Mouse (Mus musculus) heart, adult 2 months (tissue): ENCODE data around the gene Gprin2. TPM values are rescaled to one million over a fixed set of nuclear protein-coding genes. Genes with fewer than 3 reads are reported as not detected.

ENCODE experiments used
- DNase-seq, 2 experiments: peaks; one replicate each; pipeline ENCODE4 v3.0.0; 2021
- H3K27ac ChIP-seq: fragments of 200-600 bp; 2 replicates; pipeline ENCODE4 v1.8.1; 2022
- H3K27me3 ChIP-seq: fragments of 200-500 bp; 2 replicates; pipeline ENCODE4 v1.6.1; 2012; ENCODE audit warnings: mild to moderate bottlenecking, low read length, inconsistent platforms, mixed read lengths; ENCODE audit not compliant: control insufficient read depth, insufficient read depth
- H3K36me3 ChIP-seq: fragments of 200-500 bp; 2 replicates; pipeline ENCODE4 v1.6.1; 2012; ENCODE audit warnings: low read length, inconsistent platforms; ENCODE audit not compliant: control insufficient read depth, insufficient read depth
- H3K4me1 ChIP-seq: fragments of 200-500 bp; 2 replicates; pipeline ENCODE4 v1.6.1; 2011; ENCODE audit warnings: low read length; ENCODE audit not compliant: control insufficient read depth, insufficient read depth
- H3K4me3 ChIP-seq: fragments of 200-600 bp; 2 replicates; pipeline ENCODE4 v1.8.1; 2022
- H3K79me2 ChIP-seq: fragments of 200-500 bp; replicated peaks from 2 replicates; pipeline ENCODE4 v1.6.1; 2012; ENCODE audit warnings: mild to moderate bottlenecking, inconsistent platforms, low read length, moderate library complexity, mixed read lengths; ENCODE audit not compliant: control insufficient read depth, insufficient read depth
- H3K9ac ChIP-seq: fragments of 200-500 bp; 2 replicates; pipeline ENCODE4 v1.6.1; 2012; ENCODE audit warnings: low read depth, mild to moderate bottlenecking, control low read depth, inconsistent platforms, low read length, mixed read lengths
- CTCF ChIP-seq: fragments of 200-600 bp; IDR thresholded peaks from 2 replicates; pipeline ENCODE4 v1.8.1; 2022; ENCODE audit warnings: antibody characterized with exemption, mild to moderate bottlenecking, moderate library complexity
- EP300 ChIP-seq: fragments of 200-500 bp; IDR thresholded peaks from 2 replicates; pipeline ENCODE4 v1.6.1; 2011; ENCODE audit warnings: low read depth, low read length, control low read depth; ENCODE audit not compliant: insufficient read depth
- POLR2A ChIP-seq: fragments of 200-500 bp; IDR thresholded peaks from 2 replicates; pipeline ENCODE4 v1.6.1; 2011; ENCODE audit warnings: mild to moderate bottlenecking, low read depth, low read length, control low read depth; ENCODE audit not compliant: insufficient read depth
- WGBS: fragments of 180-500 bp; shearing (Covaris S2); methylation state at CpG from one replicate; pipeline ENCODE4 v1.1.7; 2018; 5-methylcytosine and 5-hydroxymethylcytosine counted together
- intact Hi-C: fragments of 180-260 bp; cut with DNase I; formaldehyde crosslinking; loops from one replicate; pipeline ENCODE4 v1.15.1; 2025
- polyA plus RNA-seq: library from polyadenylated mRNA; depleted of rRNA; stranded (reverse); fragments of >200 nt; gene quantifications from 2 replicates; pipeline ENCODE4 v1.2.3, GENCODE M21; 2012
- total RNA-seq, 2 experiments: library from RNA; stranded (reverse); gene quantifications; 2 replicates each; pipeline ENCODE4 v1.2.3; 2021

The Gprin2 gene
- total and polyA plus RNA-seq, 3 experiments = 0.10 to 0.26 (median 0.23) TPM

GRCm38 (mm10) chr14:34223362-34223898 is 22.0 kb upstream of the Gprin2 start:
- H3K9ac ChIP-seq = no peak overlapping the region
- H3K4me1 ChIP-seq = peaks cover 1% of the 10 kb centered on the region; the same call in 1 of the 2 replicates
- H3K27me3 ChIP-seq = no peaks in the 10 kb centered on the region
- H3K79me2 ChIP-seq = no peaks in the 10 kb centered on the region
- intact Hi-C loops = no loop called here
- no peak overlapping the region for H3K27ac ChIP-seq
- TF ChIP-seq EP300 = no peak
- no peak for TF ChIP-seq POLR2A
- no peak for TF ChIP-seq CTCF
- no peak overlapping the region for H3K4me3 ChIP-seq
- WGBS = 75% methylated on average over 5 of the region's 5 CpGs
- no peak for DNase-seq
- no peaks in the 10 kb centered on the region for H3K36me3 ChIP-seq

DNA sequence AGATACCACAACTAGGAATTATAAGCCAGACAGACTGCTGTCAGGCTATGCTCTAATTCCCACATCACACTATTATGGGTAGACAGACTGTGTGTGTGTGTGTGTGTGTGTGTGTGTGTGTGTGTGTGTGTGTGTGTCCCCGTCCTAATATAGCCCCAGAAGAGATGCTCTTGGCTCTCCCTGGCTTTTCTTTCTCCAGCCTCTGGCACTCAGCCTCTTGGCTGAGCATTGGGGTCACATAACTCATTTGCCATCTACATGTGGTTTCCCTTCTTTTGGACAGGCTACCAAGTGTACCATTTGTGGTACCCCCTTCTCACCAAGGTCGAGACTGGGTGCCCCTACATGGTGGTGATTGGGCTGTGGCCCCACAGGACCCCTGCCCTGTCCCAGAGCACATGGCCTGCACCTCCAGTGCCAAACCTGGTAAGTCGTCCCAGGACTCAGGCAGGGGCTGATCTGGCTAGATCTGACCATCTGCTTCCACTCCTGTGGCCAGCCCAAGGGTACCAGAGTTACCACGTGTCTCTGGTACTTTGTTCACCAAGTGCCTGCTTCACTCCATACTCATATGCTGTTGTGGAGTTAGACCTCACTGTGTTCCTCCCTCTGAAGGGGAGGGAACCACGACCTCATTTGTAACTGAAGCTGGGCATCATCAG is 20.1 kb upstream of the Gprin2 start:
- 51% methylated on average over 5 of the region's 5 CpGs for WGBS
- TF ChIP-seq CTCF (no peak), EP300 (no peak), POLR2A (no peak)

GRCm38 (mm10) chr14:34220426-34220825 is 19.0 kb upstream of the Gprin2 start:
- intact Hi-C loops = no loop called here
- 59% methylated on average over 5 of the region's 5 CpGs for WGBS

More for the DNA sequence above, 20.1 kb upstream of the Gprin2 start:
- Histone ChIP-seq H3K27me3 (no peaks in the 10 kb centered on the region), H3K27ac (no peak overlapping the region), H3K36me3 (no peaks in the 10 kb centered on the region), H3K79me2 (no peaks in the 10 kb centered on the region), H3K4me3 (no peak overlapping the region), H3K4me1 (peaks cover 1% of the 10 kb centered on the region; the same call in 1 of the 2 replicates), H3K9ac (no peak overlapping the region)
- peak in 1 of 2 experiments; percentile 23 for DNase-seq
- intact Hi-C loops = no loop called here

DNA sequence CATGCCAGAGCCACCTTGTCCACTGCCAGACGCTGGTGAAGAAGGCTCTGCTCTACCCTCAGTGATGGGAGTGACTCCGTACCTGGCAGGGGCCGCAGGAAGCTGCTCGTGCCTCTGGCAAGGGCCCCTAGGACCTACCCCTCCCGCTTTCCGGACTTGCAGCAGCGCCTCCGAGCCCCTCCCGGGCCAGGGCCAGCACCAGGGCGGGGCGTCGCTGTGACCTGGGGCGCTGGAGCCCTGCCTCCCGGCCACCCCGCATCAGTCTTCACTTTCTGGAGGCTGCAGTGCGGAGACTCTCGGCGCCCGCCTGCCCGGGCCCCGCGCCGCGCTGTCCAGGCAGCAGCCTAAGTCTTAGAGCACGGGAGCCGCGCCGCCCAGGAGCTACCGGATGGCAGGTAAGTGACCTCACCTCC is 18.3 kb upstream of the Gprin2 start:
- WGBS = 7% methylated on average over 29 of the region's 29 CpGs
- Histone ChIP-seq H3K79me2 (no peaks in the 10 kb centered on the region), H3K36me3 (no peaks in the 10 kb centered on the region), H3K9ac (no peak overlapping the region), H3K4me1 (peaks cover 1% of the 10 kb centered on the region; the same call in 1 of the 2 replicates), H3K27ac (no peak overlapping the region), H3K4me3 (no peak overlapping the region), H3K27me3 (no peaks in the 10 kb centered on the region)
- no peak for TF ChIP-seq EP300
- TF ChIP-seq POLR2A = no peak
- TF ChIP-seq CTCF = no peak
- DNase-seq = peak in 1 of 2 experiments; percentile 11
- intact Hi-C loops = no loop called here

More at GRCm38 (mm10) chr14:34220426-34220825, 19.0 kb upstream of the Gprin2 start:
- no peak overlapping the region for H3K27ac ChIP-seq
- no peak for TF ChIP-seq POLR2A
- TF ChIP-seq EP300 = no peak
- no peak for TF ChIP-seq CTCF
- DNase-seq = no peak
- H3K4me1 ChIP-seq = peaks cover 1% of the 10 kb centered on the region; the same call in 1 of the 2 replicates
- H3K9ac ChIP-seq = no peak overlapping the region
- no peaks in the 10 kb centered on the region for H3K27me3 ChIP-seq
- H3K4me3 ChIP-seq = no peak overlapping the region
- no peaks in the 10 kb centered on the region for H3K79me2 ChIP-seq
- no peaks in the 10 kb centered on the region for H3K36me3 ChIP-seq

DNA sequence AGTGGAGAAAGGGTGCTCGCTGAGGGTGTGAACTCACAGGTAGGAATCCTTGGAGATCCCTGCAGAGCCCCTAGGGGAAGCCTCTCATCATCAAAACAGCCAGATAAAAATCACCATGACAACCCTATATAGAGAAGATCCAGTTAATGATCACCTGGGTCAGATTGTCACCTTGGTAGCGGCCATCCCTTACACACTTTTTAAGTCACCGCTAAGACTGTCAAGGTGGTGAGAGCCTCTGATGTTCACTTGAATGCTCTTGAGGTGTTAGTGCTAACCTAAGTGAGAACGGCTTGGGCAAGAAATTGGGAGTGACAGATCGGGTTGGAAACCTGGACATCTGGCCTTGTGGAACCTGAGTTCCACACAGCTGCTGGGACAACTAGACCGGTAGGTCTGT is 17.8 kb upstream of the Gprin2 start, which contains the start of gene Syt15:
Gene Syt15 (plus strand): TSS at position 301 of the 400 bp plus-strand sequence.
- WGBS = 79% methylated on average over 6 of the region's 6 CpGs
- no peak for DNase-seq
- Histone ChIP-seq H3K4me3 (no peak within 1 kb of the TSS), H3K4me1 (peaks cover 1% of the 10 kb centered on the region; the same call in 1 of the 2 replicates), H3K79me2 (no peaks in the 10 kb centered on the region), H3K36me3 (no peaks in the 10 kb centered on the region), H3K27ac (no peak within 1 kb of the TSS), H3K27me3 (no peaks in the 10 kb centered on the region), H3K9ac (no peak within 1 kb of the TSS)
- intact Hi-C loops = no loop called here
- TF ChIP-seq EP300 (no peak), CTCF (no peak), POLR2A (no peak)

DNA sequence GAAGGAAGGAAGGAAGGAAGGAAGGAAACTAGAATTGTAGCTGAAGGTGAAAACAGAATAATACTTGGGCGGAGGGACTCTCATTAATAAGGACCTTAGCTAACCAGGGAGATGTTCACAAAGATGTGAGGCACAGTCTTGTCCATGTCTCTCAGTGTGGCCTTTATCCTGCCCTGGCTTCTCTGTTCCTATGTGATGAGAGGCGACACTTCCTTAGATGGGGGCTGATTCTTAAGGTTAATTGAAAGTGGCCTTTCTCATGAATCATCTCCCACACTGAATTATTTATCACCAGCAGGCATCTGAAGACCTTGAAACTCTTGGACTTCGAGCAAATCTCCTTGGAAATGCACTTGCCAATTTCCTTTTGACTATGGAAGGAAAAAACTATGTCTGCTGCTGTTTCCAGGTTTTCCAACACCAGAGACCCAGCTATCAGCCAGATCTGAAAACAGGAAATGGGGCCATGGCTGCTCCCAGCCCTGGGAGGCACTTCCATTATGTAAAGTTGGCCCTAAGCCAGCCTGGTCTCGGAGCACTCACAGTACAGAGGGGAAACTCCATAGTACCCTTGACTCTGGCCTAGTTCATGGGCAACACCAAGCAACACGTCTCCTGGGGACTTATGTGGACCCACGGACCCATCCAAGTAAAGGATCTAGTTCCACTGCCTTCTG is 14.1 kb upstream of the Gprin2 start:
- Histone ChIP-seq H3K36me3 (no peaks in the 10 kb centered on the region), H3K9ac (no peak overlapping the region), H3K27me3 (no peaks in the 10 kb centered on the region), H3K4me3 (no peak overlapping the region), H3K27ac (no peak overlapping the region), H3K4me1 (no peaks in the 10 kb centered on the region), H3K79me2 (no peaks in the 10 kb centered on the region)
- TF ChIP-seq CTCF (no peak), EP300 (no peak), POLR2A (no peak)
- DNase-seq = peak in 1 of 2 experiments; percentile 12
- intact Hi-C loops = no loop called here
- 49% methylated on average over 6 of the region's 6 CpGs for WGBS
